Mouse (Mus musculus): ENCODE data around the gene D5Ertd579e. TPM values are rescaled to one million over a fixed set of nuclear protein-coding genes. Genes with fewer than 3 reads are reported as not detected.

The D5Ertd579e gene
- total and polyA plus RNA-seq, 3 experiments: 13.7 to 29.4 (median 22.9) TPM

GRCm38 (mm10) chr5:36736009-36736408 is 40.2 kb upstream of the D5Ertd579e start:
- H3K4me2 ChIP-seq (ENCODE audit: insufficient read depth, low read depth, poor library complexity, severe bottlenecking): no peak overlapping the region
- in situ Hi-C loops (cut with MboI; ENCODE audit: low pct_ligation_motif_present, low pct_unique_long_range_greater_than_20kb, low sequenced_read_pairs) (no loop called here), dilution Hi-C loops (cut with MboI; ENCODE audit: extremely low pct_ligation_motif_present, extremely low pct_unique_long_range_greater_than_20kb, low sequenced_read_pairs) (no loop called here)
- no peak overlapping the region for H3K27ac ChIP-seq (ENCODE audit: insufficient read depth, low read depth)
- H3K9ac ChIP-seq (ENCODE audit: insufficient read depth, low read depth): no peak overlapping the region
- H3K4me3 ChIP-seq (replicated peaks in 1 of 3; ENCODE audit: low read depth in 2 of 3, low read length in 2 of 3, poor library complexity in 1 of 3): no peak overlapping the region
- H3K27me3 ChIP-seq (replicated peaks): peaks cover 8% of the 10 kb centered on the region
- H3K4me1 ChIP-seq (ENCODE audit: control insufficient read depth in 1 of 2, insufficient read depth in 2 of 2): peaks cover 2 to 3% of the 10 kb centered on the region in 2 experiments; a peak in 3 of 4 replicates
- no peaks in the 10 kb centered on the region for H3K9me3 ChIP-seq (replicated peaks; ENCODE audit: low read length)
- TF ChIP-seq JUND (conservative IDR thresholded peaks at IDR 0.05; ENCODE audit: low read depth, low read length) (no peak), TBP (conservative IDR thresholded peaks at IDR 0.05; ENCODE audit: low read depth, low read length) (no peak), USF2 (conservative IDR thresholded peaks at IDR 0.05; ENCODE audit: low read depth, low read length) (no peak), IRF4 (IDR thresholded peaks at IDR 0.05; ENCODE audit: low read depth, low read length) (no peak), NRF1 (IDR thresholded peaks at IDR 0.05; ENCODE audit: low read depth, low read length) (no peak), ZC3H11A (IDR thresholded peaks at IDR 0.05; ENCODE audit: low read depth, low read length) (no peak)
- H3K36me3 ChIP-seq (replicated peaks in 1 of 2; ENCODE audit: control insufficient read depth in 1 of 2, insufficient read depth in 1 of 2, low read length in 1 of 2): no peaks in the 10 kb centered on the region
- no peak for DNase-seq (ENCODE audit: extremely low read depth)
- H3K79me2 ChIP-seq (replicated peaks; ENCODE audit: control insufficient read depth, extremely low read depth, insufficient read depth, poor library complexity, severe bottlenecking): no peaks in the 10 kb centered on the region

GRCm38 (mm10) chr5:36735106-36735505 is 39.3 kb upstream of the D5Ertd579e start:
- Histone ChIP-seq H3K36me3 (replicated peaks in 1 of 2; ENCODE audit: control insufficient read depth in 1 of 2, insufficient read depth in 1 of 2, low read length in 1 of 2) (no peaks in the 10 kb centered on the region), H3K4me2 (ENCODE audit: insufficient read depth, low read depth, poor library complexity, severe bottlenecking) (no peak overlapping the region), H3K9me3 (replicated peaks; ENCODE audit: low read length) (no peaks in the 10 kb centered on the region), H3K9ac (ENCODE audit: insufficient read depth, low read depth) (no peak overlapping the region), H3K27me3 (replicated peaks) (peaks cover 8% of the 10 kb centered on the region), H3K79me2 (replicated peaks; ENCODE audit: control insufficient read depth, extremely low read depth, insufficient read depth, poor library complexity, severe bottlenecking) (no peaks in the 10 kb centered on the region), H3K4me3 (replicated peaks in 1 of 3; ENCODE audit: low read depth in 2 of 3, low read length in 2 of 3, poor library complexity in 1 of 3) (no peak overlapping the region), H3K27ac (ENCODE audit: insufficient read depth, low read depth) (no peak overlapping the region), H3K4me1 (ENCODE audit: control insufficient read depth in 1 of 2, insufficient read depth in 2 of 2) (peaks cover 3 to 7% of the 10 kb centered on the region in 2 experiments; a peak in 3 of 4 replicates)
- DNase-seq (ENCODE audit: extremely low read depth): no peak
- in situ Hi-C loops (cut with MboI; ENCODE audit: low pct_ligation_motif_present, low pct_unique_long_range_greater_than_20kb, low sequenced_read_pairs): no loop called here
- TF ChIP-seq ZKSCAN1 (IDR thresholded peaks at IDR 0.05; ENCODE audit: borderline replicate concordance, low read depth, low read length) (no peak), MYC (IDR thresholded peaks at IDR 0.05; ENCODE audit: low read depth, low read length) (no peak), SMC3 (IDR thresholded peaks at IDR 0.05; ENCODE audit: low read depth, low read length) (no peak), USF2 (conservative IDR thresholded peaks at IDR 0.05; ENCODE audit: low read depth, low read length) (no peak), MAZ (IDR thresholded peaks at IDR 0.05; ENCODE audit: low read depth, low read length) (no peak)
- dilution Hi-C loops (cut with MboI; ENCODE audit: extremely low pct_ligation_motif_present, extremely low pct_unique_long_range_greater_than_20kb, low sequenced_read_pairs): no loop called here

GRCm38 (mm10) chr5:36733405-36733804 is 37.6 kb upstream of the D5Ertd579e start:
- no peak for DNase-seq (ENCODE audit: extremely low read depth)
- Histone ChIP-seq H3K36me3 (replicated peaks in 1 of 2; ENCODE audit: control insufficient read depth in 1 of 2, insufficient read depth in 1 of 2, low read length in 1 of 2) (no peaks in the 10 kb centered on the region), H3K4me2 (ENCODE audit: insufficient read depth, low read depth, poor library complexity, severe bottlenecking) (no peak overlapping the region), H3K27me3 (replicated peaks) (peaks cover 4% of the 10 kb centered on the region), H3K4me1 (ENCODE audit: control insufficient read depth in 1 of 2, insufficient read depth in 2 of 2) (peaks cover 3 to 7% of the 10 kb centered on the region in 2 experiments; a peak in 3 of 4 replicates), H3K79me2 (replicated peaks; ENCODE audit: control insufficient read depth, extremely low read depth, insufficient read depth, poor library complexity, severe bottlenecking) (no peaks in the 10 kb centered on the region), H3K9ac (ENCODE audit: insufficient read depth, low read depth) (no peak overlapping the region), H3K27ac (ENCODE audit: insufficient read depth, low read depth) (no peak overlapping the region), H3K4me3 (replicated peaks in 1 of 3; ENCODE audit: low read depth in 2 of 3, low read length in 2 of 3, poor library complexity in 1 of 3) (no peak overlapping the region), H3K9me3 (replicated peaks; ENCODE audit: low read length) (no peaks in the 10 kb centered on the region)
- dilution Hi-C loops (cut with MboI; ENCODE audit: extremely low pct_ligation_motif_present, extremely low pct_unique_long_range_greater_than_20kb, low sequenced_read_pairs): no loop called here
- TF ChIP-seq ELF1 (IDR thresholded peaks at IDR 0.05; ENCODE audit: low read depth, low read length) (no peak), SMC3 (IDR thresholded peaks at IDR 0.05; ENCODE audit: low read depth, low read length) (no peak)
- in situ Hi-C loops (cut with MboI; ENCODE audit: low pct_ligation_motif_present, low pct_unique_long_range_greater_than_20kb, low sequenced_read_pairs): no loop called here

All from CH12.LX (cell line).